Mouse (Mus musculus) lung, postnatal 0 days (tissue): ENCODE measurements around the gene Tnni3. TPM values are rescaled to one million over a fixed set of nuclear protein-coding genes. Genes with fewer than 3 reads are reported as not detected.
"Not testable (repeated sequence)": the region's sequence is repeated elsewhere in the genome, so short reads cannot be mapped to it uniquely, and the experiment has no call there.

Experiments
- ATAC-seq: fragments of 200-750 bp; cut with Nextera tagmentation; 2 replicates; pipeline ENCODE4 v1.8.0; 2017; ENCODE audit warnings: moderate library complexity
- DNase-seq: peaks from one replicate; pipeline ENCODE4 v3.0.0-alpha.2; 2016; ENCODE audit warnings: low spot score
- H3K27ac ChIP-seq: fragments of 300-500 bp; sonication (generic); 2 replicates; pipeline ENCODE4 v1.5.1; 2014; ENCODE audit warnings: antibody characterized with exemption, mild to moderate bottlenecking, low read length, mixed read lengths
- H3K27me3 ChIP-seq: fragments of 300-500 bp; sonication (generic); replicated peaks from 2 replicates; pipeline ENCODE4 v1.6.1; 2014; ENCODE audit warnings: low read length, mixed read lengths; ENCODE audit not compliant: insufficient read depth
- H3K36me3 ChIP-seq: fragments of 300-500 bp; sonication (generic); 2 replicates; pipeline ENCODE4 v1.6.1; 2014; ENCODE audit warnings: low read length, mixed read lengths; ENCODE audit not compliant: insufficient read depth
- H3K4me1 ChIP-seq: fragments of 300-500 bp; sonication (generic); 2 replicates; pipeline ENCODE4 v1.6.1; 2014; ENCODE audit warnings: antibody characterized with exemption, low read depth, low read length, mixed read lengths; ENCODE audit not compliant: insufficient read depth
- H3K4me2 ChIP-seq: fragments of 300-500 bp; sonication (generic); replicated peaks from 2 replicates; pipeline ENCODE4 v1.6.1; 2014; ENCODE audit warnings: low read depth, mild to moderate bottlenecking, low read length, moderate library complexity, mixed read lengths
- H3K4me3 ChIP-seq: fragments of 300-500 bp; sonication (generic); 2 replicates; pipeline ENCODE4 v1.5.1; 2014; ENCODE audit warnings: low read depth, low read length
- H3K9ac ChIP-seq: fragments of 300-500 bp; sonication (generic); replicated peaks from 2 replicates; pipeline ENCODE4 v1.6.1; 2014; ENCODE audit warnings: low read depth, mild to moderate bottlenecking
- H3K9me3 ChIP-seq: fragments of 300-500 bp; sonication (generic); 2 replicates; pipeline ENCODE4 v1.6.1; 2016; ENCODE audit warnings: low read length, mixed read lengths
- CTCF ChIP-seq: IDR thresholded peaks from 2 replicates; pipeline ENCODE4 v1.5.1; 2016; ENCODE audit warnings: antibody characterized with exemption, mild to moderate bottlenecking
- EP300 ChIP-seq: IDR thresholded peaks from 2 replicates; pipeline ENCODE4 v1.6.1; 2016; ENCODE audit warnings: antibody characterized with exemption, mild to moderate bottlenecking, control low read depth
- WGBS: fragments of 180-500 bp; shearing (Covaris S2); extraction: QIAGEN DNeasy Blood & Tissue Kit; methylation state at CpG from one replicate; pipeline ENCODE4 v1.1.7; 2014; 5-methylcytosine and 5-hydroxymethylcytosine counted together
- polyA plus RNA-seq: library from polyadenylated mRNA; unstranded; fragments of >200 nt; fragmentation: Nextera tagmentation; extraction: Ambion mirVana; gene quantifications from 2 replicates; pipeline ENCODE4 v1.2.1, GENCODE M21; 2015

Gene Tnni3
- polyA plus RNA-seq, 1 experiment from 2014 or later: 81.3 TPM

GRCm38 (mm10) chr7:4532005-4532729 lies 8.1 kb upstream of the Tnni3 start, which contains the start of gene Dnaaf3:
Gene Dnaaf3, minus strand, starts transcription at chr7:4532453.
- Histone ChIP-seq H3K4me1 (peaks cover 3% of the 10 kb centered on the region; the same call in 1 of the 2 replicates), H3K4me3 (peak within 1 kb of the TSS; percentile 24; the same call in 1 of the 2 replicates), H3K9ac (no peak within 1 kb of the TSS; the same call in 1 of the 2 replicates), H3K4me2 (peak within 1 kb of the TSS; percentile 50), H3K27ac (no peak within 1 kb of the TSS), H3K27me3 (no peaks in the 10 kb centered on the region), H3K9me3 (no peaks in the 10 kb centered on the region), H3K36me3 (no peaks in the 10 kb centered on the region)
- ATAC-seq (peak; percentile 97), DNase-seq (peak; percentile 92)
- WGBS: 5% methylated on average over 28 of the region's 28 CpGs
- TF ChIP-seq CTCF: no peak
- TF ChIP-seq EP300: peak; percentile 40; the same call in 1 of the 2 replicates

DNA sequence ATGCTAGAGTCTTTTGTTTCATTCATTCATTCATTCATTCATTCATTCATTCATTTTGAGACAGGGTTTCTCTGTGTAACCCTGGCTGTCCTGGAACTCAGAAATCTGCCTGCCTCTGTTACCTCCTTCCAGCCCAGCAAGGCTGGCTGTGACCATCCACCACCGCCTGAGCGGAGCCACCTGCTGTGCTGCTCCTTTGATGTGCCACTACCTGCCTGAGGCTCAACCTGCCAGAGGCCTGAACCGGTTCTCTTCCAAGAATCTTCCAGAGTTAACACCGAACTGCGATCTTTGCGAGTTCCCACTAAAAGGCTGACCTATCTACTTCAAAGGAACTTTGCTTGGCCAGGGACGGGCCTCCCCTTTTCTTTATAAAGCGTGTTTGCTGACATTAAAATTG lies 6.1 kb upstream of the Tnni3 start:
- H3K4me3 ChIP-seq, H3K36me3 ChIP-seq, H3K27ac ChIP-seq, DNase-seq, H3K9ac ChIP-seq, ATAC-seq, H3K4me1 ChIP-seq, H3K27me3 ChIP-seq, H3K4me2 ChIP-seq, H3K9me3 ChIP-seq: not testable (repeated sequence)
- WGBS: 37% methylated on average over 7 of the region's 8 CpGs

DNA sequence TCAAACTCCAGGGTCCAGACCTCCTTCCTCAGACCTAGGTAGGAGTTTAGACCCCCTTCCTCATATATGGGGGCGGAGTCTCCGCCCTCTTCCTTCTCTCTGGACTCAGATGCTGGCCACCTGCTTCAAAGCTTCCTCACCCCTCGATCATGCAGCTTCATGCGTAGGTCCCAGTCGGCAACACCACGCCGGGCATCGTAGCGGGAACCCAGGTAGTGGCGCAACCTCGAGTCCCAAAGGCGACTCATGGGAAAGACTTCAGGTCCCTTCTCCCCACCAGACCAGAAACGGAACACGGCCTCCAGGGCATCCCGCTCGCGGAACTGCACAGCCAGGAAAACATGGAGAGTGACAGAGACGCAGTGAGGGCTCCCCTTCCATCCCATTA lies 3.3 kb upstream of the Tnni3 start:
- ATAC-seq (no peak), DNase-seq (no peak)
- H3K4me2 ChIP-seq: peak overlapping the region; percentile 61; the same call in 1 of the 2 replicates
- H3K27me3 ChIP-seq: no peaks in the 10 kb centered on the region
- peaks cover 3% of the 10 kb centered on the region; the same call in 1 of the 2 replicates for H3K4me1 ChIP-seq
- WGBS: 54% methylated on average over 18 of the region's 18 CpGs
- H3K4me3 ChIP-seq: no peak overlapping the region
- TF ChIP-seq EP300: no peak
- no peak for TF ChIP-seq CTCF
- H3K27ac ChIP-seq: no peak overlapping the region
- no peak overlapping the region for H3K9ac ChIP-seq
- H3K36me3 ChIP-seq: no peaks in the 10 kb centered on the region
- H3K9me3 ChIP-seq: no peaks in the 10 kb centered on the region

DNA sequence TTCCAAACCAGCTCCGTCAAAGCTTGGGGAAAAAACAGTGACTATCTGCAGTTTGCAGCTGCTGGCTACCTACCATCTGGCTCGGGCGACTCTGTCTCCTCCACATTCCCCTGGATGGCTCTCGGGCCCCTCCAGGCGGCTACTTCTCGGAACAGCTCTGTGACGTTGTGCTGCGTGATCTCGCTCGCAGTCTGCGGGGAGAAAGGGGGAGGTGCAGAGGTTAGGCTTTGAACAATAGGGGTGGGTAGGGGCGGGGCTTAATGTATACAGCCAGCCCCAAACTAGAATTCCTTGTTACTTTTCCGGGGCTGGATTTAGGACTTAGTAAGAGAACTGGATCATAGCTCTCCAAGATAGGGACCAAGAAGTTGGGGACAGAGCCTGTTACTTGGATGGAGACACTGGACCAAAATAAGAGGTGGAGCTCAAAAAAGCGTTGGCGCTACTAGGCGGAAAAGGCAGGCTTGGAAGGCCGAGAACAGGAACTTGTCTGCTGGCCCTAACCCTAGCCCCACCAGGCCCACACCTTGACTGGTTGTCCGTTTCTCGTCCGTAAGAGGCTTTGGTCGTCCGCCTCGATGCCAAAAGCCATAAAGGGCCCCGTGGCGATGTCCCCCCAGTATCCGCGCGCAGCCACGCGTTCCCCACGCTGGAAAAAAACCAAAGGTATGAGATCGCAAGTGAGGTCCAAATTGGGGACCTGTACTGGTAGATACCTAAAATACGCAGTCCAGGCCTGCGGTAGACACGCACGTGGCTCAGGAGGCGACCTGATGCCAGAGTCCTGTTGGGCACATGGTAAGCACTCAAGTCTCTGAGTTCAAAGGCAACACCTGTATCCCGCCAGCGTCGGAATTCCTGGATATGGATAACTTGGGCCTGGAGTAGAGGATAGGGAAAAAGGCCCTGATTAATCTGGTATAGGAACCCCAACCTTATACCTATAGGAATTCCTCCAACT lies 2.6 kb upstream of the Tnni3 start:
- TF ChIP-seq CTCF (peak; percentile 86), EP300 (no peak)
- H3K27ac ChIP-seq: no peak overlapping the region
- H3K9ac ChIP-seq: peak overlapping the region; percentile 36; the same call in 1 of the 2 replicates
- DNase-seq: peak; percentile 95
- WGBS: 24% methylated on average over 40 of the region's 40 CpGs
- peak overlapping the region; percentile 61 for H3K4me2 ChIP-seq
- no peaks in the 10 kb centered on the region for H3K27me3 ChIP-seq
- no peaks in the 10 kb centered on the region for H3K36me3 ChIP-seq
- no peaks in the 10 kb centered on the region; the same call in 1 of the 2 replicates for H3K4me1 ChIP-seq
- ATAC-seq: peak; percentile 95
- H3K4me3 ChIP-seq: peak overlapping the region; percentile 26
- no peaks in the 10 kb centered on the region for H3K9me3 ChIP-seq

DNA sequence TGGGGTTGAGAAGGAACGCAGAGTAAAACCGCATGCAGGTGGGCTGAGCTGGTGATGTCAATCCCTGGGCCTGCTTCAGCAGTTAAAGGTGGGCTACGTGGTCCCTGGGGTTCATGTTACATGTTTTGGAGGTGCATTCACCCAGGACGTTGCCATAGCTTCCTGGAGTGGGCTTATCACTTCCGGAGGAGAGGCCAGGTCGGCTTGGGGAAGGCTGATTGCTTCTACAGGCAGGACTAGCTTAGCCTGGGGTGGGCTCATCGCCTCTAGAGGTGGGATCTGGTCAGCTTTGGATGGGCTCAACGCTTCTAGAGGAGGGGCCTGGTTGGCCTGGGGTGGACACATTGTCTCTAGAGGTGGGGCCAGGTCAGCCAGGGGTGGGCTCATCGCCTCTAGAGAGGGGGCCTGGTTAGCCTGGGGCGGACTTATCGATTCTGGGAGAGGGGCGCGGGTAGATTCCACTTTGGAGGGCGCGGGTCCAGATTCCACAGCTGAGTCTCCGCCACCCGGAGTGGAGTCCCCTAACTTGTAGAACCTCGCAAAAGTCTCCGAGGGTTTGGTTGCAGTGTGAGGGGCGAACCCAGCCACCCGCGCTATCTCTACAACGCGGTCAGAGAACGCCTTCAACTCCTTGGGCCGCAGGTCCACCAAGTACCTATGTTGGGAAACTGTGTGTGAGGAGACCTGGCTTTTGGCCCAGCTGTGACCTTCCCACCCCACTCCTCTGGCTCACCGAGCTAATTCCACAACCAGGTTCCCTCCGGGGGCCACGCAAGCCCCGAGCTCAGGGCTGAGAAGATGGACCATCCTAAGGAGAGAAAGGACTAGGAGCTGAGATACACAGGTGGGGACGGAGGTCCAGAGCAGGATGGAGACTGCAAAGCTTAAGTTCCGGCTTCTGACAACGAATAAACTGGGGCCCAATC lies 561 bp downstream of the Tnni3 start:
- WGBS: 85% methylated on average over 33 of the region's 33 CpGs
- Histone ChIP-seq H3K36me3 (no peaks in the 10 kb centered on the region), H3K4me2 (no peak overlapping the region), H3K9me3 (no peaks in the 10 kb centered on the region), H3K4me3 (no peak overlapping the region), H3K9ac (no peak overlapping the region), H3K27ac (no peak overlapping the region), H3K4me1 (no peaks in the 10 kb centered on the region; the same call in 1 of the 2 replicates), H3K27me3 (no peaks in the 10 kb centered on the region)
- DNase-seq (no peak), ATAC-seq (no peak)
- TF ChIP-seq CTCF (no peak), EP300 (no peak)
